Mouse (Mus musculus): ENCODE results near the gene Megf11. TPM values are rescaled to one million over a fixed set of nuclear protein-coding genes. Genes with fewer than 3 reads are reported as not detected.
A peak's percentile ranks its signal among the peaks of the same experiment; 100 is the strongest.
"Not testable (repeated sequence)": the region's sequence is repeated elsewhere in the genome, so short reads cannot be mapped to it uniquely, and the experiment has no call there.

Megf11 gene
- polyA plus RNA-seq, 1 experiment from 2014 or later, result 1.2 TPM

DNA sequence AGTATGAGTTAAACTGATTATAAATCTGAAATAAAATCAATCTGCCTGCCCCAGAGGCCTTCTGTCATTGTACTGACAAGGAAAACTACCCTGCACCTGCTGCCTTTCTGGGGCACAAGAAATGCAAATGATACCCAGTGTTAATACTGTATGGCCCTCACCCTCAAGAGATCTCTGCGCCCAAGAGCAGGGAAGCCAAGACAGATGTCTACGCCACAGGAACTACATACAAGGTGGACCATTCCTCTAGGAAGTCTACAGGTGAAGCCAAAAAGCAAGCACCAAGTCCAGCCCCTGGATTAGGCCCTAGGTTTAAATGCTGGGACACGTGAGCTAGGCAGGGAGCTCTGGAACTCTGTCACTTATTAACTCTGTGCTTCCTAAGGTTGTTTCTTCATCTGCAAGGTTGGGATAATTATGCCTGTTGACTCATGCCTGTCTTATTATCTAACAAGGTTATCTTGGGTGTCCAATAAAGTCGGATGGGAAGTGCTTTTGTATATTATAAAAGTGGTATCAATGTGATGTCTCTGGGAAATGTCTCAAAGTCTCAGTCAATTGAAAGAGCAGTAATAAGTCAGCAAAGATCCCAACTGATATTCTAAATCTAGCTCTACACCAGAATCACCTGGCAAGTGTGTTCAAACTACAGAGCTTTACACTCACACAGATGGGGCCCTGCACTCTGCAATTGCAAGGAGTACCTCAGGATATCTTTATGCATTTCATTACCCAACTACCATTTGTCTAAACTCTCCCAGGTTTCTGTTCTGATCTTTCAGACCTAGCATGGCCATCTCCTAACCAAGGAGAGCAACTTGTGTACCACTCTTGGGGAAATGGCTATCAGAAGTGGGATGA lies 315.3 kb downstream of the Megf11 start:
- peak overlapping the region; percentile 22; the same call in 1 of the 2 replicates for H3K27ac ChIP-seq
- 71% methylated on average over 4 of the region's 4 CpGs for WGBS
- no peak overlapping the region for H3K9ac ChIP-seq
- H3K4me3 ChIP-seq (replicated peaks), result no peak overlapping the region
- H3K9me3 ChIP-seq, result no peaks in the 10 kb centered on the region
- no peaks in the 10 kb centered on the region for H3K4me1 ChIP-seq
- ATAC-seq (ENCODE audit: insufficient read depth, low FRiP score, low read depth), result no peak
- H3K27me3 ChIP-seq (replicated peaks), result no peaks in the 10 kb centered on the region
- H3K36me3 ChIP-seq, result peaks cover 5% of the 10 kb centered on the region; the same call in 1 of the 2 replicates
- no peak overlapping the region for H3K4me2 ChIP-seq

DNA sequence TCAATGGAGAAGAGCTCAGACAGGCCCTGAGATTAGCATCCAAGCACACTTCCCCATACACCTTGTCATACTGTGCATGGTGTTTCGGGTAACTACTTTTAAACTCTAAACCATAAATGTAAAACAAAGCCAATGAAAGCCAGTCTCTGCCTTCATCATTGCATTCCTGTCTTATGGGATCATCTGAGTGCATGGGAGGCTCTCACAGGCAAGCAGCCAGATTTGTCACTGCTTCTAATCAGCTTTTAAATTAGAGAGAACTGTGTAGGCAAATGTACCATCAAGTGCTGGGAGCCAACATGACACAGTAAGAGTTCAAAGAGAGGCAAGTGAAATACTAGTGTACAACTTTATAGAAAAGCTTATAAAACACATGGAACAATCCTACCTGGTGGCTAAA lies 316.2 kb downstream of the Megf11 start:
- Histone ChIP-seq H3K4me3 (replicated peaks) (no peak overlapping the region), H3K4me1 (no peaks in the 10 kb centered on the region), H3K36me3 (peaks cover 10% of the 10 kb centered on the region; the same call in 1 of the 2 replicates), H3K27ac (no peak overlapping the region), H3K27me3 (replicated peaks) (no peaks in the 10 kb centered on the region), H3K4me2 (no peak overlapping the region), H3K9ac (no peak overlapping the region), H3K9me3 (no peaks in the 10 kb centered on the region)
- no peak for ATAC-seq (ENCODE audit: insufficient read depth, low FRiP score, low read depth)
- WGBS, result 78% methylated on average over 1 of the region's 1 CpGs

DNA sequence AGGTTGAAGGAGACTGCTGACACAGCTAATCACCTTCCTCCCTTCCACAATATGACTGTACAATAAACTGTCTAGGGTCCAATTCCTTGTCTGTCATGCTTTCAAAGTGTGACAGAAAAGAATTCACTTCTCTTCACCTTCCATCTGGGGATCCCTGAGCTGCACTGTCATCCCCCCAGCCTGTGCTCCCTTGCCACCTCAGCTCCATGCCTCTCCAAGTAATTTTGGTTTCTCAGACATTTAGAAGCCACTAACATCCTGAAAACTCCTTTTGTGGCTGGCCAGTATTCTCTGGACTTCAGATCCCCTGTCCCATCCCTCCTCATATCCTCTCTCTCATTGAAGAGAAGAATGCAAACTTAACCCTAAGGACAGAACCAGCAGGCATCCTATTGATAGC lies 317.0 kb downstream of the Megf11 start:
- no peak overlapping the region for H3K9ac ChIP-seq
- H3K36me3 ChIP-seq, result peaks cover 10% of the 10 kb centered on the region; the same call in 1 of the 2 replicates
- no peaks in the 10 kb centered on the region for H3K27me3 ChIP-seq (replicated peaks)
- H3K4me2 ChIP-seq, result no peak overlapping the region
- no peak overlapping the region for H3K4me3 ChIP-seq (replicated peaks)
- H3K9me3 ChIP-seq, result no peaks in the 10 kb centered on the region
- no peaks in the 10 kb centered on the region for H3K4me1 ChIP-seq
- ATAC-seq (ENCODE audit: insufficient read depth, low FRiP score, low read depth), result no peak
- H3K27ac ChIP-seq, result peak overlapping the region; percentile 28; the same call in 1 of the 2 replicates

DNA sequence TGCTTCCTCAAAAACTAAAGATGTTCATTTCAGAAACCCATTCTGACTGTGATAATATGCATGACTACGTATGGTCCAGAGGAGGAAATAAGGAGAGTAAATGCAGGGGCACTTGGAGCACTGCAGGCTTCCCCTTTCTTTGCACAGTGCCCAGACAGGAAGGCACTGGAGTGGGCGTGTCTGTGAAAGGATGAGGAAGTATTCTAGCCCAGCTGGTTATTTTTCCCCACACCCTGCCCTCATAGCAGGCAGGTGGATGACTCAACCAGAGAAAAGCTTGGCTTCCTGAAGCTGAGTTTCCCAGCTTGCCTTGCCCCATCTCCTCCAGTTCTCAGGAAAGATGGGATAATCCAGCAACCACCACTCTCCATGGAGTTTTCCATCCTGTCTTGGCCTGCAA lies 317.5 kb downstream of the Megf11 start:
- H3K9me3 ChIP-seq, result no peaks in the 10 kb centered on the region

DNA sequence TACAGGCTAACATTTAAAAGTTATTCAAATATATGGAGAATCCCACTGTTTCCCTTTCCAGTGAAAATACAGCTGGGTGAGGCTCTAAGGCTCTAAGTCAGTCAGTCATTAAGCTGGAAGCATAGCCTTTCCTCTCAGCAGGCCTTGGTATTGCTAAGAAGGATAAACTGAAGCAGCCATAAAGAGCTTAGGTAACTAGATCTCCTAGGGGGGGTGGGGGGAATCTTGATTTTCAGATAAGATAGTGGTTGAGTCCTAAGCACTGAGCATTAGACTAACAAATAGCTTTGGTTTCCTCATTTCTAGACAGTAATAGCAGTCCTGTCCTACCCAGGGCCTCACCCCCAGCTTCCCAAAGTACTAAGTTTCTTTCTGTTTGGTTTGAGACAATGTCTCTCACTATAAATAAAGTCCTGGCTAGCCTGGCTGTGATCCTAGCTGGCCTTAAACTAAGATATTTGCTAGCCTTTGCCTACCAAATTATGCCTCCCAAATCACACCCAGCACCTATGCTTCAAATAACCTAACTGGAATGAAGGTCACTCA lies 318.1 kb downstream of the Megf11 start:
- H3K4me3 ChIP-seq (replicated peaks), result no peak overlapping the region
- H3K27me3 ChIP-seq (replicated peaks), result no peaks in the 10 kb centered on the region
- H3K4me2 ChIP-seq, result no peak overlapping the region
- H3K27ac ChIP-seq, result 0 out of 2 replicates have a peak overlapping the region, but pooled peaks have one; percentile 33
- H3K36me3 ChIP-seq, result peaks cover 15% of the 10 kb centered on the region
- no peak for ATAC-seq (ENCODE audit: insufficient read depth, low FRiP score, low read depth)
- H3K9me3 ChIP-seq, result no peaks in the 10 kb centered on the region
- H3K9ac ChIP-seq, result no peak overlapping the region
- no peaks in the 10 kb centered on the region for H3K4me1 ChIP-seq

More for the DNA sequence above, 317.5 kb downstream of the Megf11 start:
- Histone ChIP-seq H3K27ac (peak overlapping the region; percentile 33; the same call in 1 of the 2 replicates), H3K4me1 (no peaks in the 10 kb centered on the region), H3K36me3 (peaks cover 10% of the 10 kb centered on the region; the same call in 1 of the 2 replicates), H3K4me2 (no peak overlapping the region), H3K27me3 (replicated peaks) (no peaks in the 10 kb centered on the region), H3K4me3 (replicated peaks) (no peak overlapping the region), H3K9ac (no peak overlapping the region)
- WGBS, result 76% methylated on average over 2 of the region's 2 CpGs
- ATAC-seq (ENCODE audit: insufficient read depth, low FRiP score, low read depth), result peak; percentile 50; the same call in 1 of the 2 replicates

DNA sequence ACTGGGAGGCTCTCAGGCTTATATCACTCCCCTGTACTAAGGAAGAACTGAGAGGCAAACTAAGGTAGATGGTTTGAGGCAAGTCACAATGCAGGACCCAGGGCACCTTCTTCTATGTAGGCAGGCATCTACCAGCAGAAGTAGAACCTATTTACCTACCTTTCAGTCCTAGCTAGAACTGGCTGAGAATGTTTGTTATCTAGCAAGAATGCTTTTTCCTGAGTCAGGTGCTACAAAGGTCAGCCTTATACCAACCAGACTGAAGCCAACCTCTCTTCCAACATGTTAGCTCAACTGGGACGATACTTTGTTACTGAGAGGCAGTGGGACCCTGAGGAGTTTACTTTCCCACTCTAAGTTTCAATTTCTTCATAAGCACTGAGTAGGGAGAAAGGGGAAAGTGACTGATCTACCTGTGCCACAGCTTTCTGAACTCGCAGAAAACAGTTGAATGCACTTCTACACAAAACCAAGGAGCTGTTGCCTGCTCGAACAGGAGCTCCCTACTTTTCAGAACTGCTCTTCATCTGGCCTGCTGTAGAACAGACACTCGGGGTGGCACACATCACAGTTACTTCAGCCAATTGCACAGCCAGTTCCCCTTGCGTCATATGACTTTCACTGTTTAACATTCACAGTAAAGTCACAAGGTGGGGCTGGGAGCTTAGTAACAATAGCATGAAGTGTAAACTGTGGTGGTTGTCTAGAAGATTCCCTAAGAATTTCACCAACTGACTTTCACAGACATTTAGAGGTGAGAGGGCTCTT lies 318.8 kb downstream of the Megf11 start:
- Histone ChIP-seq H3K4me2 (no peak overlapping the region), H3K4me3 (replicated peaks) (no peak overlapping the region), H3K36me3 (peaks cover 18% of the 10 kb centered on the region), H3K27me3 (replicated peaks) (no peaks in the 10 kb centered on the region), H3K9ac (no peak overlapping the region), H3K4me1 (no peaks in the 10 kb centered on the region), H3K9me3 (no peaks in the 10 kb centered on the region), H3K27ac (no peak overlapping the region)
- WGBS, result 79% methylated on average over 5 of the region's 5 CpGs
- no peak for ATAC-seq (ENCODE audit: insufficient read depth, low FRiP score, low read depth)

DNA sequence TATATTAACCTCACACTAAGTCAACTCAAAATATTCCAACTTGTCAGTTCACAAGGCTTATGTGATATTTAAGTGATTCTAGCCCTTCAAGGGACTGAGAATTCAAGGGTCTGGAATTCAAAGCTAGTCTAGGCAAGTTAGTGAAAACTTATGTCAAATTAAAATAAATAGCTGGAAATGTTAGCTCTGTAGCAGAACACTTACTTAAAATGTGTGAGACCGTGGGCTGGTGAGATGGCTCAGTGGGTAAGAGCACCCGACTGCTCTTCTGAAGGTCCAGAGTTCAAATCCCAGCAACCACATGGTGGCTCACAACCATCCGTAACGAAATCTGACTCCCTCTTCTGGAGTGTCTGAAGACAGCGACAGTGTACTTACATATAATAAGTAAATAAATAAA lies 324.9 kb downstream of the Megf11 start:
- not testable (repeated sequence) for H3K9me3 ChIP-seq; H3K4me3 ChIP-seq (replicated peaks); H3K4me2 ChIP-seq; H3K9ac ChIP-seq; ATAC-seq (ENCODE audit: insufficient read depth, low FRiP score, low read depth); H3K4me1 ChIP-seq; H3K27ac ChIP-seq; H3K27me3 ChIP-seq (replicated peaks)
- peaks cover 13% of the 10 kb centered on the region for H3K36me3 ChIP-seq
- 90% methylated on average over 5 of the region's 5 CpGs for WGBS

DNA sequence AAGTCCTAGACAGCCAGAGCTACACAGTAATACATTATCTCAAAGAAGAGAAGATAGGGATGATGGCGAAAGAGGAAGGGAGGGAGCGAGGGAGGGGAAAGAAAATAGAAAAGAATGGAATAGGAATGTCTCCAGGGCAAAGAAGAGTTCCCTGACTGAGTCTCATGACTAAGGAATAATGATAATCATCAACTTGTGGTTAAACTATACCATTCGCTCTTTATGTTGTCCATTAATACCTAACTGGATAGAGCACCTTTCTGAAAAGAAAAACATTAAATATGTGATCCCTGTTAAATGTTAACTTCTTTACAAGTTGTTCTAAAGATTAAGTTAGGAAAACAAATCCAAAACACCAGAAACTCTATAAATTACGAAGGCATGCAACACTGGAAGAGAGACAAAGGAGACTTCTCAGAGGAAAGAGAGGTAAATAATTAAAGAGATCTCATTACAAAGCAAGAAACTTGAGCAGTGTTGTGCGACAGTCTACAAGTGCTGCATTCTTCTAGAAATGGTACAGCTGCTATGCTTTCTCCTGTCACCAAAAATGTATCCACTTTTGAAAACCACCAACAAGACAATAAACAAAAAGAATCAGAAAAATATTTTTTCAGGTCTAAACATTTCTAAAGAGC lies 334.2 kb downstream of the Megf11 start:
- no peaks in the 10 kb centered on the region for H3K27me3 ChIP-seq (replicated peaks)
- no peak overlapping the region for H3K27ac ChIP-seq
- no peaks in the 10 kb centered on the region; the same call in 1 of the 2 replicates for H3K36me3 ChIP-seq
- ATAC-seq (ENCODE audit: insufficient read depth, low FRiP score, low read depth), result no peak
- no peaks in the 10 kb centered on the region for H3K9me3 ChIP-seq
- 58% methylated on average over 5 of the region's 5 CpGs for WGBS
- H3K4me2 ChIP-seq, result no peak overlapping the region
- H3K4me3 ChIP-seq (replicated peaks), result no peak overlapping the region
- H3K9ac ChIP-seq, result no peak overlapping the region
- no peaks in the 10 kb centered on the region for H3K4me1 ChIP-seq

DNA sequence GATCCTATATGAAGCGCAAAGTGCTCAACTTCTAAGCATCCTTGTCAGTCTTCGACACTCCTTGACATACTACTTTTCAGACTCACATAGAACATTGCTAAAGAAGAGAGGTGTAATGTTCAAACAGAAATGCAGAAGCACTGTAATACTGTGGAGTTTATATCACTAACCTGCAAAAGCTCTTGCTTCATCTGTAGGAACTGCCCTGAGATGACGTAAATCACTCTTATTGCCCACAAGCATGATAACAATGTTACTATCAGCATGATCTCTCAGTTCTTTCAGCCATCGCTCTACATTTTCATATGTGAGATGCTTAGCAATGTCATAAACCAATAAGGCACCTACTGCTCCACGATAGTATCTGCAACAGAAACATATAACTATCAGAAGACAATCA lies 341.0 kb downstream of the Megf11 start:
- WGBS, result 93% methylated on average over 5 of the region's 5 CpGs
- Histone ChIP-seq H3K36me3 (peaks cover 17% of the 10 kb centered on the region; the same call in 1 of the 2 replicates), H3K4me1 (no peaks in the 10 kb centered on the region), H3K27me3 (replicated peaks) (no peaks in the 10 kb centered on the region), H3K27ac (no peak overlapping the region), H3K9ac (no peak overlapping the region), H3K9me3 (no peaks in the 10 kb centered on the region), H3K4me3 (replicated peaks) (no peak overlapping the region), H3K4me2 (no peak overlapping the region)
- ATAC-seq (ENCODE audit: insufficient read depth, low FRiP score, low read depth), result no peak

DNA sequence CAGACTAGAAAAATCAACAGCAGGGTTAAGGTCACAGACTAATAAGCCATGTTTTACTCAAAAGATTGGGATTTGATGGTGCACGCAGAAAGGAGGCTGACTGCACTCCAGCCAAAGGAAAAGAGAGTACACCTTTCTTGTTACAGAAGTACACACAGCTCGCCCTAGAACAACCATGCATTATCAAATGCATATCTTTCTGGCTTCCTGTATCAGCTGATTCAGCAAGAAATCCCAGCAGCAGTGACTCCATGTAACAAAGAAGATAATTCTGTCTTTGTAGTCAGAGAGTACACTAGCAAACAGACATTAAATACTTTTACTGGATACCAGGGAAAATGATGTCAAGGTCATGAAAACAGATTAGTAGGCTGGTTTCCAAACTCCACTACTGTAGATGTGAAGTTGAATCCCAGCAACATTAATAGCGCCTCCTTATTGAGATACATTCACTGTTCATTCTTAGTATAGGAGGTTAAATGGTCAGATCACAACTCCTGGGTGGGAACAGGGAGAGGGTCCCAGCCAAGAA lies 345.7 kb downstream of the Megf11 start:
- Histone ChIP-seq H3K27me3 (replicated peaks) (no peaks in the 10 kb centered on the region), H3K27ac (no peak overlapping the region), H3K9me3 (no peaks in the 10 kb centered on the region), H3K4me3 (replicated peaks) (no peak overlapping the region), H3K36me3 (peaks cover 9% of the 10 kb centered on the region; the same call in 1 of the 2 replicates), H3K9ac (no peak overlapping the region), H3K4me1 (0 out of 2 replicates have a peak, but pooled peaks cover 2% of the 10 kb centered on the region), H3K4me2 (no peak overlapping the region)
- ATAC-seq (ENCODE audit: insufficient read depth, low FRiP score, low read depth), result no peak
- WGBS, result 76% methylated on average over 3 of the region's 3 CpGs

DNA sequence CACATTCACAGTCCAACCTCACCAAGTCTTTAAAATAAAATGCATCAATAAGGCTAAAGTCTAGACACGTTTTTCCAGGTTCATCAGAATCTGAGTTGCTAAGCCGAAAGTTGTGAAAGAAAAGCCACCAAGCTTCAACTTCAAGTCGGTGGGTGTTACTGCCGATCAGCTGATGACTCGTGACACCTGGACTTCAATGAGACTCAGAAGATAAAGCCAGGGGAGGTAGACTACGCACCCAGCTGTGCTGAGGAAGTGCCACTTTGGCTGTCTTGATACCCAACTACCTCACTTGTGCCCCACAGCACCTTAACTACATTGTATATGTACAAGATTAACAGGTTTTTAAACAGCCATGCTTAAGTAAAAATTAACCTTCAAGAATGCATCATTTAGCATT lies 348.7 kb downstream of the Megf11 start:
- Histone ChIP-seq H3K27me3 (replicated peaks) (no peaks in the 10 kb centered on the region), H3K9ac (no peak overlapping the region), H3K4me1 (0 out of 2 replicates have a peak, but pooled peaks cover 2% of the 10 kb centered on the region), H3K4me3 (replicated peaks) (no peak overlapping the region), H3K27ac (no peak overlapping the region), H3K4me2 (no peak overlapping the region), H3K9me3 (no peaks in the 10 kb centered on the region), H3K36me3 (no peaks in the 10 kb centered on the region)
- 59% methylated on average over 6 of the region's 6 CpGs for WGBS
- no peak for ATAC-seq (ENCODE audit: insufficient read depth, low FRiP score, low read depth)
